In the genomic region with DNA sequence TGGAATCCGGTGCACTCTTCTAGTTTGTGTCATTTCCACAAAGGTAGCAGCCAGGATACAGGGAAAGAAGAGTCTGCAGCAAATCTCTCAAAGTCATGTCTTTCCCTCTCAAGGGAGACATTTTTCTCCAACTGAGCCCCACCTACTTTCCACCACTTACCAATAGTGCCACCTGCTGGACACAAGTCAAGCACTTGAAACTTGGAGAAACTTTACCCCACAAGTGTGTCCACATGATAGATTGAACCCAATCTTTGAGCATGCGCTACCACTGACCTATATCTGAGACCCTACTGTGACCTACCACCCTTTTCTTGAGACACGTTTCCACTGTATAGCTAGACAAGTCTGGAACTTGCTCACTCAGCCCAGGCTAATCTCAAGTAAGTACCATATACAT, we compare ENCODE assay signal across 10 mouse cellular contexts. TPM values are rescaled to one million over a fixed set of nuclear protein-coding genes. Genes with fewer than 3 reads are reported as not detected.
DNase-seq lines count a peak whose midpoint lies in the region; ATAC-seq and TF ChIP-seq lines count a peak whose summit lies in the region.
"Had no signal": no experiment of that assay in that cellular context is flagged by ENCODE, and none has a peak within 500 bp of the region (broad histone marks: within the 10 kb centered on the region; RNA-seq: fewer than 3 reads in every experiment).

No protein-coding gene starts in this region.

- no peaks in the 10 kb centered on the region for H3K27me3 ChIP-seq in kidney, adult 2 months (replicated peaks; ENCODE audit: control insufficient read depth, insufficient read depth, low read length)
- no peaks in the 10 kb centered on the region for H3K27me3 ChIP-seq in kidney, embryonic 15.5 days
- no peaks in the 10 kb centered on the region for H3K27me3 ChIP-seq in liver, postnatal 0 days (ENCODE audit: insufficient read depth, low read length)
- no peaks in the 10 kb centered on the region for H3K27me3 ChIP-seq in splenic B cell, adult 2 months (ENCODE audit: control insufficient read depth, insufficient read depth, low read length, poor library complexity, severe bottlenecking)
- no peaks in the 10 kb centered on the region for H3K27me3 ChIP-seq in forebrain, embryonic 16.5 days (replicated peaks; ENCODE audit: control insufficient read depth, insufficient read depth, low read length)
- H3K27me3 ChIP-seq: megakaryocyte, embryonic 14.5 days had no signal

- WGBS in kidney, adult 2 months, result 48% methylated on average over 3 of the region's 3 CpGs
- whole genome bisulfite sequencing in kidney, embryonic 15.5 days, result 60% methylated on average over 3 of the region's 3 CpGs
- WGBS in liver, postnatal 0 days (ENCODE audit: insufficient replicate concordance), result 49% methylated on average over 3 of the region's 3 CpGs
- WGBS in forebrain, embryonic 16.5 days, result 57% methylated on average over 3 of the region's 3 CpGs

- no peak overlapping the region for H3K4me2 ChIP-seq in kidney, embryonic 15.5 days
- no peak overlapping the region for H3K4me2 ChIP-seq in liver, postnatal 0 days (ENCODE audit: low read depth, low read length)
- H3K4me2 ChIP-seq in forebrain, embryonic 16.5 days (ENCODE audit: low read length), result no peak overlapping the region

- ATAC-seq in kidney, embryonic 15.5 days (replicated peaks; ENCODE audit: low FRiP score), result no peak
- no peak for ATAC-seq in liver, postnatal 0 days
- ATAC-seq in forebrain, embryonic 16.5 days, result no peak

- peaks cover 3% of the 10 kb centered on the region for H3K36me3 ChIP-seq in kidney, adult 2 months (ENCODE audit: control insufficient read depth, insufficient read depth, low read length)
- peaks cover 40% of the 10 kb centered on the region for H3K36me3 ChIP-seq in kidney, embryonic 15.5 days
- H3K36me3 ChIP-seq in ES-E14 (ENCODE audit: control insufficient read depth, insufficient read depth, low read length, poor library complexity, severe bottlenecking), result peaks cover 26% of the 10 kb centered on the region
- H3K36me3 ChIP-seq in liver, postnatal 0 days (replicated peaks; ENCODE audit: insufficient read depth, low read length), result peaks cover 26% of the 10 kb centered on the region
- peaks cover 10% of the 10 kb centered on the region; the same call in 1 of the 2 replicates for H3K36me3 ChIP-seq in splenic B cell, adult 2 months (ENCODE audit: control insufficient read depth, insufficient read depth, low read length, poor library complexity, severe bottlenecking)
- peaks cover 14% of the 10 kb centered on the region for H3K36me3 ChIP-seq in forebrain, embryonic 16.5 days (ENCODE audit: control insufficient read depth, insufficient read depth)

- no peak overlapping the region for H3K27ac ChIP-seq in kidney, adult 2 months (ENCODE audit: insufficient read depth, low read depth, low read length)
- no peak overlapping the region for H3K27ac ChIP-seq in kidney, embryonic 15.5 days
- H3K27ac ChIP-seq in ES-E14 (ENCODE audit: insufficient read depth, low read depth, low read length, poor library complexity, severe bottlenecking), result no peak overlapping the region
- H3K27ac ChIP-seq in liver, postnatal 0 days (ENCODE audit: low read depth), result no peak overlapping the region
- H3K27ac ChIP-seq in forebrain, embryonic 16.5 days (ENCODE audit: low read length), result no peak overlapping the region

- peak; percentile 35; the same call in 1 of the 2 replicates for TF ChIP-seq CTCF in kidney, adult 2 months (conservative IDR thresholded peaks at IDR 0.05; ENCODE audit: insufficient read depth, insufficient read length, low read depth, low read length)
- TF ChIP-seq CTCF in brain, embryonic 14.5 days (IDR thresholded peaks at IDR 0.05; ENCODE audit: borderline replicate concordance, extremely low read depth, insufficient read depth, insufficient read length), result peak; percentile 38; the same call in 1 of the 2 replicates
- TF ChIP-seq CTCF in liver, postnatal 0 days (IDR thresholded peaks at IDR 0.05; ENCODE audit: low read depth), result peak; percentile 78

- no peak overlapping the region for H3K4me3 ChIP-seq in kidney, adult 2 months (ENCODE audit: insufficient read depth, low read depth, low read length)
- no peak overlapping the region for H3K4me3 ChIP-seq in kidney, embryonic 15.5 days (replicated peaks)
- no peak overlapping the region for H3K4me3 ChIP-seq in ES-E14 (ENCODE audit: insufficient read depth in 1 of 2, low read depth in 1 of 2, low read length in 2 of 2, poor library complexity in 1 of 2, severe bottlenecking in 1 of 2)
- no peak overlapping the region for H3K4me3 ChIP-seq in liver, postnatal 0 days (ENCODE audit: low read depth, low read length)
- no peak overlapping the region for H3K4me3 ChIP-seq in forebrain, embryonic 16.5 days (replicated peaks; ENCODE audit: low read length)
- H3K4me3 ChIP-seq: megakaryocyte, embryonic 14.5 days had no signal

- no peak overlapping the region for H3K9ac ChIP-seq in kidney, embryonic 15.5 days
- H3K9ac ChIP-seq in ES-E14 (ENCODE audit: insufficient read depth, low read depth, low read length, poor library complexity, severe bottlenecking), result no peak overlapping the region
- no peak overlapping the region for H3K9ac ChIP-seq in liver, postnatal 0 days (replicated peaks)
- H3K9ac ChIP-seq in forebrain, embryonic 16.5 days (replicated peaks; ENCODE audit: low read depth, low read length), result no peak overlapping the region

- TF ChIP-seq EP300 in liver, postnatal 0 days (IDR thresholded peaks at IDR 0.05; ENCODE audit: low read depth), result no peak

- no peaks in the 10 kb centered on the region for H3K9me3 ChIP-seq in kidney, embryonic 15.5 days (replicated peaks)
- H3K9me3 ChIP-seq in ES-E14 (ENCODE audit: control insufficient read depth, insufficient read depth, low read depth, low read length), result no peaks in the 10 kb centered on the region
- no peaks in the 10 kb centered on the region for H3K9me3 ChIP-seq in liver, postnatal 0 days (ENCODE audit: low read length)
- no peaks in the 10 kb centered on the region for H3K9me3 ChIP-seq in forebrain, embryonic 16.5 days (ENCODE audit: control insufficient read depth, low read length)
- H3K9me3 ChIP-seq: megakaryocyte, embryonic 14.5 days had no signal

- in situ Hi-C loops in ES-E14 (cut with MboI; ENCODE audit: low sequenced_read_pairs in 2 of 2, unreplicated experiment in 2 of 2), result no loop called here

- peak; percentile 44 for DNase-seq in kidney, adult 2 months
- DNase-seq in ES-E14 (ENCODE audit: low read depth, low spot score), result peak; percentile 77
- DNase-seq in brain, embryonic 14.5 days (ENCODE audit: low read depth), result peak; percentile 27
- DNase-seq in liver, postnatal 0 days, result peak; percentile 62
- peak; percentile 86 for DNase-seq in splenic B cell, adult 2 months (ENCODE audit: low read depth, low spot score)
- no peak for DNase-seq in left cerebral cortex, adult 8-10 months (ENCODE audit: low spot score in 2 of 2)

- TF ChIP-seq POLR2A in kidney, adult 2 months (IDR thresholded peaks at IDR 0.05; ENCODE audit: low read depth, low read length), result no peak
- TF ChIP-seq POLR2A in brain, embryonic 14.5 days (IDR thresholded peaks at IDR 0.05; ENCODE audit: borderline replicate concordance, extremely low read depth, insufficient read depth, insufficient read length, poor library complexity, severe bottlenecking), result no peak

- peaks cover 5% of the 10 kb centered on the region; the same call in 1 of the 2 replicates for H3K4me1 ChIP-seq in kidney, adult 2 months (ENCODE audit: control insufficient read depth, insufficient read depth, low read length)
- peaks cover 7% of the 10 kb centered on the region for H3K4me1 ChIP-seq in kidney, embryonic 15.5 days
- H3K4me1 ChIP-seq in ES-E14 (ENCODE audit: control insufficient read depth in 2 of 2, insufficient read depth in 2 of 2, low read length in 2 of 2, poor library complexity in 1 of 2), result peaks cover 0 to 2% of the 10 kb centered on the region in 2 experiments; a peak in 1 of 4 replicates
- peaks cover 8% of the 10 kb centered on the region; the same call in 1 of the 2 replicates for H3K4me1 ChIP-seq in liver, postnatal 0 days (ENCODE audit: insufficient read depth)
- peaks cover 8% of the 10 kb centered on the region for H3K4me1 ChIP-seq in forebrain, embryonic 16.5 days (replicated peaks; ENCODE audit: control insufficient read depth, insufficient read depth, low read length)

RNA-seq across cellular contexts. Expression of a gene that starts 1.9 kb away (rescaled TPM):
- 22.8 and 25.1 TPM in 2 replicates for polyA plus RNA-seq in kidney, adult 2 months (2012; rRNA removed)
- polyA plus RNA-seq in kidney, embryonic 15.5 days (2015; fragmentation: Nextera tagmentation; extraction: Ambion mirVana), result 64.8 and 67.7 TPM in 2 replicates
- 57.7 and 69.2 TPM in 2 replicates for total RNA-seq in ES-E14 (2012; rRNA removed)
- 48.7 and 66.3 TPM in 2 replicates for polyA plus RNA-seq in brain, embryonic 14.5 days (2012; rRNA removed)
- 14.2 and 17.2 TPM in 2 replicates for polyA plus RNA-seq in liver, postnatal 0 days (2015; fragmentation: Nextera tagmentation; extraction: Ambion mirVana)
- 71.2 and 92.6 TPM in 2 replicates for polyA plus RNA-seq in forebrain, embryonic 16.5 days (2015; fragmentation: Nextera tagmentation; extraction: Ambion mirVana)
- 10 to 100 TPM; 22.3 to 25.5 (median 24.2) TPM for total RNA-seq in left cerebral cortex, adult 8-10 months (2022)

RNA-seq across cellular contexts. Expression of a gene that starts 28.9 kb away (rescaled TPM):
- 28.4 and 32.7 TPM in 2 replicates for polyA plus RNA-seq in kidney, adult 2 months (2012; rRNA removed)
- polyA plus RNA-seq in kidney, embryonic 15.5 days (2015; fragmentation: Nextera tagmentation; extraction: Ambion mirVana), result 221 and 223 TPM in 2 replicates
- 298 and 351 TPM in 2 replicates for total RNA-seq in ES-E14 (2012; rRNA removed)
- polyA plus RNA-seq in brain, embryonic 14.5 days (2012; rRNA removed), result 133 and 136 TPM in 2 replicates
- polyA plus RNA-seq in liver, postnatal 0 days (2015; fragmentation: Nextera tagmentation; extraction: Ambion mirVana), result 42.1 and 50.0 TPM in 2 replicates
- 197 and 220 TPM in 2 replicates for polyA plus RNA-seq in forebrain, embryonic 16.5 days (2015; fragmentation: Nextera tagmentation; extraction: Ambion mirVana)
- 10 to 100 TPM; 87.0 to 89.6 (median 87.7) TPM for total RNA-seq in left cerebral cortex, adult 8-10 months (2022)

RNA-seq across cellular contexts. Expression of a gene that starts 31.8 kb away (rescaled TPM):
- polyA plus RNA-seq in kidney, adult 2 months (2012; rRNA removed), result 413 and 444 TPM in 2 replicates
- polyA plus RNA-seq in kidney, embryonic 15.5 days (2015; fragmentation: Nextera tagmentation; extraction: Ambion mirVana), result 381 and 404 TPM in 2 replicates
- 227 and 285 TPM in 2 replicates for total RNA-seq in ES-E14 (2012; rRNA removed)
- 209 and 273 TPM in 2 replicates for polyA plus RNA-seq in brain, embryonic 14.5 days (2012; rRNA removed)
- polyA plus RNA-seq in liver, postnatal 0 days (2015; fragmentation: Nextera tagmentation; extraction: Ambion mirVana), result 173 and 218 TPM in 2 replicates
- polyA plus RNA-seq in forebrain, embryonic 16.5 days (2015; fragmentation: Nextera tagmentation; extraction: Ambion mirVana), result 175 and 213 TPM in 2 replicates
- 100 to 1,000 TPM; 683 to 742 (median 696) TPM for total RNA-seq in left cerebral cortex, adult 8-10 months (2022)

RNA-seq across cellular contexts. Expression of a gene that starts 52.5 kb away (rescaled TPM):
- not detected in 2 replicates for polyA plus RNA-seq in kidney, adult 2 months (2012; rRNA removed)
- polyA plus RNA-seq in kidney, embryonic 15.5 days (2015; fragmentation: Nextera tagmentation; extraction: Ambion mirVana), result 0.50 TPM in 1 of 2 replicates, not detected in the other
- not detected in 2 replicates for total RNA-seq in ES-E14 (2012; rRNA removed)
- polyA plus RNA-seq in brain, embryonic 14.5 days (2012; rRNA removed), result not detected in 2 replicates
- not detected in 2 replicates for polyA plus RNA-seq in liver, postnatal 0 days (2015; fragmentation: Nextera tagmentation; extraction: Ambion mirVana)
- polyA plus RNA-seq in forebrain, embryonic 16.5 days (2015; fragmentation: Nextera tagmentation; extraction: Ambion mirVana), result 0.73 TPM in 1 of 2 replicates, not detected in the other
- total RNA-seq in left cerebral cortex, adult 8-10 months (2022), result not detected
- polyA plus RNA-seq: frontal cortex, adult 2 months had no signal

Comparison
In these comparisons a context has a peak if more than half of its experiments do, and no peak if none do; other contexts are left out.
1. DNase-seq: peak in kidney, adult 2 months (single experiment), ES-E14 (single experiment), brain, embryonic 14.5 days (single experiment), liver, postnatal 0 days (single experiment) and splenic B cell, adult 2 months (single experiment); none in left cerebral cortex, adult 8-10 months (0 of 2).
2. Peak in every context shown above with its lines, with median percentiles within 50 percentile points of each other: CTCF ChIP-seq.